Mouse (Mus musculus) adrenal gland, postnatal 10 days (tissue): ENCODE results near the gene Pdlim4. TPM values are rescaled to one million over a fixed set of nuclear protein-coding genes. Genes with fewer than 3 reads are reported as not detected.
"Not testable (repeated sequence)": the region's sequence is repeated elsewhere in the genome, so short reads cannot be mapped to it uniquely, and the experiment has no call there.

Experiments
- DNase-seq: peaks from one replicate; pipeline ENCODE4 v3.0.0; 2021; ENCODE audit warnings: mixed read lengths
- total RNA-seq, 2 experiments: library from RNA; stranded (reverse); gene quantifications; 2 replicates each; pipeline ENCODE4 v1.2.3; 2021

Pdlim4 gene
- total RNA-seq, 2 experiments from 2014 or later: 14.3 to 23.9 TPM

- peak; percentile 89 for DNase-seq
These were observed 6.6 kb downstream of the Pdlim4 start for GRCm38 (mm10) chr11:54062086-54062752.

DNA sequence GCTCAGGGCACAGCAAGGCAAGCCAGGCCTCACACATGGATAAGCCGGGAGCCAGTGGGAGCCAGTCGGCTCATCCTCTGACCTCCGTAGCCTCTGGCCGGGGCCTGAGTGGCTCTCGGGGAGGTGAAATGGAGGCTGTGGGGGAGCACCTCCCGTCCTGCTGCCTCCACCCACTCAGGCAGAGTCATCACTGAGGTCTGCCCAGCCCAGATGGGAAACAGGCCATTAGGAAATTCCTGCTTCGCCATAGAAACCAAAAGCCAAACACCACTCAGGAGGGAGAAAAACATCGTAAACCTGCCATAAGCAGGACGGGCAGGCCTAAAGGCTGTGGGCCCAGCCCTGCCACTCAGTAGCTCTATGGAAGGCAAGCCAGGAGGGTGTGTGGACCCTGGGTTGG, 8.5 kb downstream of the Pdlim4 start:
- peak; percentile 47 for DNase-seq

- DNase-seq: peak; percentile 2
These were observed 9.3 kb downstream of the Pdlim4 start for GRCm38 (mm10) chr11:54059526-54059925.

DNA sequence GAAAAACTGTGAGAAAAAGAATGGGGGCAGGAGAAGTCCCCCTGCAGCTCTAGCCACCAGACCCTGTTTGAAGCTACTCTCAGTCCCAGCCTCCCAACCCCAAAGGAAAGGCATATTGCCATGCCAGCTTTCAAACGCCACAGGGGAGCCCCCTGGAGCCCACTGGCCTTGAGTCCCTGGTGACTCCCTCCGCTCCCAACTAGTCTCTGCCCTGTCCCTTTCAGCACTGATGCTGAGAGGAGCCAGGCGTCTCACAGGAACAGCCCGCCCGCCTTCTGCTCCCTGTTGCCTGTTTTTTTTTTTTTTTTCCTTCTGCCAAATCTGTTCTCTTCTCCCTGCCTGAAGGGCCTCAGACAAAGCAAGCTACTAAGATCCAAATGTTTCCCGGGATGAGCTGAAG, 10.2 kb downstream of the Pdlim4 start:
- DNase-seq: peak; percentile 8

DNA sequence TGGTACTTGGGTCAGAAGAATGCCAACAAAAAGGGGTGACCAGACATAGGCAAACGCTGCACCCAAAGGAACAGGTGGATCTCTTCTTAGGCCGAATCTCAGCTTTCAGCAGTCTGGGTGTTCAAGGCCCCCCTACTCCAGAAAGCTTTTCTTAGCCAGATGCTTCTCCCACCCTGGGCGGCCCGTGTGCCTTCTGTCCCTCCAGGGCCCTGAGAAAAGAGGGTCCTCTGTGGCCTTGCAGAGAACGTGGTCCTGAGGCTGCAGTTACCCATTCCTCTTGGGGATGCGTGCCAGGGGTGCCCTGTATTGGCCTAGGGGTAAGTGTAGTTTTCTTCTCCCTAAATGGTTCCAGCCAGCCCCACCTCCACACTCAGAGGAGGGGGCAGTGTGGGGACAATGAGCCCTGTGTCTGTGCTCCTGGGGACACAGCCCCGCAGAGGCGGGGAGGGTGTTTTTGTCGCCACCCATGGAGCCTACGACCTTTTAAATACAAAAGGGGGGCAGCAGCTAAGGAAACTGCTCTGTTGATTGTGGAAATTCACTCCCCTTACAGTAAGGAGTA, 10.7 kb downstream of the Pdlim4 start:
- DNase-seq: no peak

GRCm38 (mm10) chr11:54057428-54057827, 11.4 kb downstream of the Pdlim4 start:
- no peak for DNase-seq

DNA sequence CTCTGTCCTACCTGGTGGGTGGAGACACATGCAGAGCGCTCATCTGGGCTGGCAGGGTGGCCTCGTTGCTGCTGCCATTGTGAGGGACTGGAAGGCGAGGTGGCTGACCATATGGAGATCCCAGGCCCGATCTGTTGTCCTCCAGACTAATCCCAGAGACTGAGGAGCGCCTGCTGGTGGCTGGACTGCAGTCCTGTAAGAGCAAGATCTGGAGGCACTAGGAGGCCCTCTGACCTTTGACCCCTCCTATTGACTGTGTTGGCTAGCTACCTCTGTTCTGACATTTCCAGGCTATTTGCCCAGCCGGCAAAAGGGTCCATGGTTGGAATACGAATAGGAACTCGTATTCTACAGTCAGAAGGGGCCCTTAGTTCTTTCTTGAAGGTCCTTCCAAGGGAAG, 12.7 kb downstream of the Pdlim4 start:
- peak; percentile 46 for DNase-seq

DNA sequence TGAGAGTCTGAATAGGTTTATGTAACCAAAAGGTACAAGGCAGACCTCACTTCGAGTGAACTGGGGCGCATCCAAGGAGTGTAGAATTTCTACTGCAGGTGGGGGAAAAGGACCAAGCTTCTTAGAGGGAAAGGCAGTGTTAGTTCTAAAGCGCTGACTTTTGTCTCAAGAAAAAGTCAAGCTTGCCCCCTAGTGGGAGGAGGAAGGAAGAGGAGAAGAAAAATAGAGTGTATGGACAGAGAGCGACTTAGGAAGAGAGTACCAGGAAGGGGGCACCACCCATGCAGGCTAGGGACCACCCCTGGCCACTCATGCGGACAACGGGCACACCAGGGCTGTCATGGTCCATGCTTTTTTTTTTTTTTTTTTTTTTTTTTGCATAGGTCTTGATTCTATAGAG, 14.6 kb downstream of the Pdlim4 start:
- peak; percentile 60 for DNase-seq

- DNase-seq: no peak
These were observed 15.7 kb downstream of the Pdlim4 start for GRCm38 (mm10) chr11:54053090-54053489.

DNA sequence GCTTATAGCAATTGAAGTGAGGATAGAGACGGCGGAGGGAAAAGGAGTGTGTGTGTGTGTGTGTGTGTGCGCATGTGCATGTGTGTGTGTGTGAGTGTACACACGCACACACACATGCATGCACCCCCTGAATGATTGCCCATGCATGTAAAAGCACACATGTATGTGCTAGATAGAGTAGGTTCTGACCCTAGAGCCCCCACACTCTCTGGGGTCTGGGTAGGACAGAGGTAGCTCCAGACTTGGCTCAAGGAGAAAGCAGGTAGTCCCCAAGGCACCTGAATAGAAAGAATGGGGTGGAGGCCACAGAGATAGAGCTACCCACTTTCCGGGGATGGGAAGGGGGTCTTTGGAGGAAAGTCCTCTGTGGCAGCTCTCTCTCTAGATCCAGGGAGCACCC, 16.7 kb downstream of the Pdlim4 start:
- DNase-seq: no peak

- DNase-seq: no peak
These were observed 17.7 kb downstream of the Pdlim4 start for GRCm38 (mm10) chr11:54051161-54051560.

- DNase-seq: no peak
These were observed 18.6 kb downstream of the Pdlim4 start for GRCm38 (mm10) chr11:54050205-54050604.

- no peak for DNase-seq
These were observed 28.1 kb downstream of the Pdlim4 start for GRCm38 (mm10) chr11:54040676-54041075.

GRCm38 (mm10) chr11:54032872-54033271, 35.9 kb downstream of the Pdlim4 start:
- DNase-seq: not testable (repeated sequence)

GRCm38 (mm10) chr11:54028997-54029396, 39.8 kb downstream of the Pdlim4 start:
- DNase-seq: no peak

- DNase-seq: peak; percentile 87
These were observed 40.5 kb downstream of the Pdlim4 start, which contains the start of gene Slc22a4 for GRCm38 (mm10) chr11:54028044-54028951. Slc22a4 (minus strand) TSS chr11:54028090.

GRCm38 (mm10) chr11:54027131-54028043, 41.4 kb downstream of the Pdlim4 start:
- DNase-seq: no peak

DNA sequence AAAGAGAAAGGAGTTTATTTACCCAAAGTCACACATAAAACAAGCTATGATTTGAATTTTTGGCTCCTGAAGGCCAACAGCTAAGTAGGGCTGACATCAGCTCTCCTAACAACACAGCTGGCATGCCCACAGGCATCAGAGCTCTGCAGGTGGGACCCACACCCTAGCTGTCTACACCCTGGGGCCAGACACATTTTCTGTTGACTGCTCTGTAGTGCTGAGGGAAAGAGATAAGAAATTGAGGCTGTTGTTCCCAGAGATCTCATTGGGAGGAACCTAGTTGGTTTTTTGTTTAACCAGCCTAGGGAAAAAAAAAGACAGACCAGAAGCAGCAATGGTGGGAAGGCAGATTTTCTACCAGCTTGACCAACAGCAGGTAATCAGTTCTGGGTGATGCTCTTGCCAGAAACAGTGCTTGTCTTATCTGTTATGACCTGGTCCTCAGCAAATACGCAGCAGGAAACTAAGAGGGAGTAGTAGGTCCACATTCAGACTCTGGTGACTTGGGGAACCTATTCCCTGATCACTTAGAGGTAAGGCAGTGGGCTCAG, 42.2 kb downstream of the Pdlim4 start:
- no peak for DNase-seq

- DNase-seq: no peak
These were observed 47.3 kb downstream of the Pdlim4 start for GRCm38 (mm10) chr11:54021396-54022093.

DNA sequence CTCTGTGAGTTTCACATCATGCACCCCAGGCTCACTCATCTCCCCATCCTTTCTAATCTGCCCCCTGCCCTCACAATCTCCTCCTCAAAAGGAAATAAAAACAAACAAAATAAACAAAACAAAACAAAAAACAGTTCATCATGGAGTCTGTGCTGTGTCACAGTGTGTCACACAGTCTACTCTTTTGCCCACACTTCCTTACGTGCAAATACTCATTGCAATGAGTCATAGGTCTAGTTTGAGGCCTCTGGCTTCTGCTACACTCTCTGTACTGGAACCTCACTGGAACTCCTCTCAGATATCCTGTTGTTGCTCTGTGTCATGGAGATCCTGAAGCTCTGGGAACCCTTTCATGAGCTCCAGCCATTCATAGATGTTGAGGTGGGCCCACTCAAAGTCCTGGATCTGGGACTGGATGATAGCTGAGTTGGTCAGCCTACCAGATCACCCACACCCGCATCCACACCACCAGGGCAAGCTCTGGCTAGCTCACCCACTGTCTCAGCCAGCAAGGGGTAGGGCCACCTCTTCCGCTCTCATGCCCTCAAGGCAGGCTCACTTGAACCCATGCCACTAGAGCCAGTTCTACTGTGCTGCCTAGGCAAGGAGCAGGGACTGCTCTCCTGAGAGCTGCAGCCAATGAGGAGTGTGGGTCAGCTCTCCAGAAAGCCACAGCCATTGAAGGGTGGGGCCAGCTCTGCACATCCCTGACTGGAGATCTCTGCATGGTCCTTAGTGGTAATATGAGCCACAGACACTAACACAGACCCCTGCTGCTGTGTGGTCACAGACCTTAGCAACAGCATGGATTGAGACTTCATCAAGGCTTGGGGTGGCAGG, 49.7 kb downstream of the Pdlim4 start:
- no peak for DNase-seq
